Mouse (Mus musculus) WW6 (cell line): ENCODE results near the gene Gys1.

Experiments used
- DNase-seq: peaks from one replicate; pipeline ENCODE4 v3.0.0-alpha.2; 2013; ENCODE audit warnings: low read depth, low spot score

The Gys1 gene

GRCm38 (mm10) chr7:45414740-45415224 is 19.9 kb upstream of the Gys1 start:
- DNase-seq, result no peak

GRCm38 (mm10) chr7:45415636-45416035 is 19.0 kb upstream of the Gys1 start:
- no peak for DNase-seq

GRCm38 (mm10) chr7:45417962-45418492 is 16.6 kb upstream of the Gys1 start:
- DNase-seq, result no peak

- DNase-seq, result no peak
Observed at GRCm38 (mm10) chr7:45419859-45420614, 14.6 kb upstream of the Gys1 start.

- DNase-seq, result no peak
Observed at GRCm38 (mm10) chr7:45420615-45420919, 14.1 kb upstream of the Gys1 start, which contains the start of gene Lhb. Lhb (plus strand) TSS chr7:45420820.

GRCm38 (mm10) chr7:45421194-45421593 is 13.4 kb upstream of the Gys1 start:
- no peak for DNase-seq

- no peak for DNase-seq
Observed at GRCm38 (mm10) chr7:45426556-45426955, 8.1 kb upstream of the Gys1 start.

- DNase-seq, result no peak
Observed at GRCm38 (mm10) chr7:45433835-45434202, 825 bp upstream of the Gys1 start.

GRCm38 (mm10) chr7:45435038-45435437 is 394 bp downstream of the Gys1 start:
- DNase-seq, result no peak

- DNase-seq, result no peak
Observed at GRCm38 (mm10) chr7:45436444-45436843, 1.8 kb downstream of the Gys1 start.

- DNase-seq, result no peak
Observed at GRCm38 (mm10) chr7:45437046-45437445, 2.4 kb downstream of the Gys1 start.

GRCm38 (mm10) chr7:45437521-45438276 is 3.1 kb downstream of the Gys1 start, which contains the start of gene Ruvbl2:
Ruvbl2 (minus strand) TSS chr7:45438096.
- DNase-seq, result no peak

- DNase-seq, result no peak
Observed at GRCm38 (mm10) chr7:45443526-45444420, 9.1 kb downstream of the Gys1 start.

- DNase-seq, result no peak
Observed at GRCm38 (mm10) chr7:45446589-45446988, 11.9 kb downstream of the Gys1 start.

- no peak for DNase-seq
Observed at GRCm38 (mm10) chr7:45447325-45447990, 12.8 kb downstream of the Gys1 start.

GRCm38 (mm10) chr7:45449974-45450373 is 15.3 kb downstream of the Gys1 start:
- DNase-seq, result no peak

GRCm38 (mm10) chr7:45451344-45451982 is 16.8 kb downstream of the Gys1 start:
- DNase-seq, result no peak

GRCm38 (mm10) chr7:45454971-45455370 is 20.3 kb downstream of the Gys1 start:
- no peak for DNase-seq

- no peak for DNase-seq
Observed at GRCm38 (mm10) chr7:45455932-45456696, 21.5 kb downstream of the Gys1 start.

GRCm38 (mm10) chr7:45456721-45457203 is 22.1 kb downstream of the Gys1 start:
- no peak for DNase-seq
